Mouse (Mus musculus): Measurements from ENCODE around the gene Arsg. TPM values are rescaled to one million over a fixed set of nuclear protein-coding genes. Genes with fewer than 3 reads are reported as not detected.
A peak's percentile ranks its signal among the peaks of the same experiment; 100 is the strongest.

Gene Arsg
- total and polyA plus RNA-seq, 3 experiments, result 0.79 to 3.3 (median 1.4) TPM

GRCm38 (mm10) chr11:109439829-109440340, 33.3 kb upstream of the Arsg start (continued):
- TF ChIP-seq MAZ (IDR thresholded peaks at IDR 0.05; ENCODE audit: low read depth, low read length) (no peak), SIN3A (IDR thresholded peaks at IDR 0.05; ENCODE audit: low read length) (no peak; the same call in 1 of the 2 replicates), CHD1 (IDR thresholded peaks at IDR 0.05; ENCODE audit: low read depth, low read length) (no peak), HCFC1 (IDR thresholded peaks at IDR 0.05; ENCODE audit: low read depth, low read length) (peak; percentile 77)

- peak overlapping the region in 2 of 3 experiments; percentile 58 to 74 for H3K4me3 ChIP-seq (replicated peaks in 1 of 3; ENCODE audit: low read depth in 2 of 3, low read length in 2 of 3, poor library complexity in 1 of 3)
- no peaks in the 10 kb centered on the region for H3K27me3 ChIP-seq (replicated peaks)
- H3K9me3 ChIP-seq (replicated peaks; ENCODE audit: low read length), result no peaks in the 10 kb centered on the region
- H3K4me2 ChIP-seq (ENCODE audit: insufficient read depth, low read depth, poor library complexity, severe bottlenecking), result peak overlapping the region; percentile 62
- H3K4me1 ChIP-seq (ENCODE audit: control insufficient read depth in 1 of 2, insufficient read depth in 2 of 2), result peaks cover 6 to 32% of the 10 kb centered on the region in 2 experiments
- no peak overlapping the region for H3K27ac ChIP-seq (ENCODE audit: insufficient read depth, low read depth)
- in situ Hi-C loops (cut with MboI; ENCODE audit: low pct_ligation_motif_present, low pct_unique_long_range_greater_than_20kb, low sequenced_read_pairs), result loop anchor here (5.0 to 10.0 kb wide), 2 partner anchors 193 to 414 kb away; no protein-coding TSS in a partner anchor
- no peak for DNase-seq (ENCODE audit: extremely low read depth)
- H3K79me2 ChIP-seq (replicated peaks; ENCODE audit: control insufficient read depth, extremely low read depth, insufficient read depth, poor library complexity, severe bottlenecking), result no peaks in the 10 kb centered on the region
- TF ChIP-seq MAX (IDR thresholded peaks at IDR 0.05; ENCODE audit: low read length), result peak; percentile 39; the same call in 1 of the 2 replicates
- 0 out of 2 replicates have a peak, but pooled peaks have one; percentile 30 for TF ChIP-seq MEF2A (IDR thresholded peaks at IDR 0.05; ENCODE audit: borderline replicate concordance, low read depth, low read length)
- no peak; the same call in 1 of the 2 replicates for TF ChIP-seq SIN3A (IDR thresholded peaks at IDR 0.05; ENCODE audit: low read length)
- TF ChIP-seq KAT2A (IDR thresholded peaks at IDR 0.05; ENCODE audit: insufficient replicate concordance, low read length), result 0 out of 2 replicates have a peak, but pooled peaks have one; percentile 44
- TF ChIP-seq PAX5 (IDR thresholded peaks at IDR 0.05; ENCODE audit: low read length), result no peak
- TF ChIP-seq ELF1 (IDR thresholded peaks at IDR 0.05; ENCODE audit: low read depth, low read length), result no peak
- peak; percentile 49; the same call in 1 of the 2 replicates for TF ChIP-seq MXI1 (IDR thresholded peaks at IDR 0.05; ENCODE audit: low read depth, low read length)
- no peak for TF ChIP-seq E2F4 (IDR thresholded peaks at IDR 0.05; ENCODE audit: insufficient replicate concordance, low read depth, low read length)
- TF ChIP-seq GABPA (IDR thresholded peaks at IDR 0.05; ENCODE audit: insufficient replicate concordance, low read depth, low read length), result no peak
- no peak for TF ChIP-seq MAZ (IDR thresholded peaks at IDR 0.05; ENCODE audit: low read depth, low read length)
- no peak overlapping the region for H3K9ac ChIP-seq (ENCODE audit: insufficient read depth, low read depth)
- dilution Hi-C loops (cut with MboI; ENCODE audit: extremely low pct_ligation_motif_present, extremely low pct_unique_long_range_greater_than_20kb, low sequenced_read_pairs), result no loop called here
- H3K36me3 ChIP-seq (replicated peaks in 1 of 2; ENCODE audit: control insufficient read depth in 1 of 2, insufficient read depth in 1 of 2, low read length in 1 of 2), result peaks cover 3 to 23% of the 10 kb centered on the region in 2 experiments
Measured at GRCm38 (mm10) chr11:109440641-109441040, 32.5 kb upstream of the Arsg start.

- peak; percentile 76 for DNase-seq (ENCODE audit: extremely low read depth)
- Histone ChIP-seq H3K27ac (ENCODE audit: insufficient read depth, low read depth) (no peak overlapping the region), H3K4me1 (ENCODE audit: control insufficient read depth in 1 of 2, insufficient read depth in 2 of 2) (peaks cover 6 to 34% of the 10 kb centered on the region in 2 experiments), H3K36me3 (replicated peaks in 1 of 2; ENCODE audit: control insufficient read depth in 1 of 2, insufficient read depth in 1 of 2, low read length in 1 of 2) (peaks cover 3 to 18% of the 10 kb centered on the region in 2 experiments), H3K27me3 (replicated peaks) (no peaks in the 10 kb centered on the region), H3K4me3 (replicated peaks in 1 of 3; ENCODE audit: low read depth in 2 of 3, low read length in 2 of 3, poor library complexity in 1 of 3) (no peak overlapping the region), H3K79me2 (replicated peaks; ENCODE audit: control insufficient read depth, extremely low read depth, insufficient read depth, poor library complexity, severe bottlenecking) (no peaks in the 10 kb centered on the region), H3K9me3 (replicated peaks; ENCODE audit: low read length) (no peaks in the 10 kb centered on the region), H3K4me2 (ENCODE audit: insufficient read depth, low read depth, poor library complexity, severe bottlenecking) (no peak overlapping the region), H3K9ac (ENCODE audit: insufficient read depth, low read depth) (no peak overlapping the region)
- dilution Hi-C loops (cut with MboI; ENCODE audit: extremely low pct_ligation_motif_present, extremely low pct_unique_long_range_greater_than_20kb, low sequenced_read_pairs) (no loop called here), in situ Hi-C loops (cut with MboI; ENCODE audit: low pct_ligation_motif_present, low pct_unique_long_range_greater_than_20kb, low sequenced_read_pairs) (loop anchor here (5.0 to 10.0 kb wide), 2 partner anchors 194 to 414 kb away; no protein-coding TSS in a partner anchor)
- TF ChIP-seq ETS1 (conservative IDR thresholded peaks at IDR 0.05; ENCODE audit: low read depth, low read length), result no peak
- no peak for TF ChIP-seq GABPA (IDR thresholded peaks at IDR 0.05; ENCODE audit: insufficient replicate concordance, low read depth, low read length)
- TF ChIP-seq ZC3H11A (IDR thresholded peaks at IDR 0.05; ENCODE audit: low read depth, low read length), result peak; percentile 97
- no peak for TF ChIP-seq E2F4 (IDR thresholded peaks at IDR 0.05; ENCODE audit: insufficient replicate concordance, low read depth, low read length)
- peak; percentile 46 for TF ChIP-seq IRF4 (IDR thresholded peaks at IDR 0.05; ENCODE audit: low read depth, low read length)
- no peak for TF ChIP-seq POLR2A (IDR thresholded peaks at IDR 0.05; ENCODE audit: low read depth, low read length)
- peak; percentile 59 for TF ChIP-seq MAX (IDR thresholded peaks at IDR 0.05; ENCODE audit: low read length)
- no peak for TF ChIP-seq USF1 (IDR thresholded peaks at IDR 0.05; ENCODE audit: low read depth, low read length)
- TF ChIP-seq MYC (IDR thresholded peaks at IDR 0.05; ENCODE audit: low read depth, low read length), result peak; percentile 54; the same call in 1 of the 2 replicates
- no peak for TF ChIP-seq USF2 (conservative IDR thresholded peaks at IDR 0.05; ENCODE audit: low read depth, low read length)
- peak; percentile 79 to 97 for TF ChIP-seq CTCF (conservative IDR thresholded peaks at IDR 0.05 in 1 of 2, IDR thresholded peaks at IDR 0.05 in 1 of 2; ENCODE audit: low read depth in 2 of 2, low read length in 2 of 2)
- no peak for TF ChIP-seq PAX5 (IDR thresholded peaks at IDR 0.05; ENCODE audit: low read length)
- peak; percentile 98 for TF ChIP-seq SMC3 (IDR thresholded peaks at IDR 0.05; ENCODE audit: low read depth, low read length)
- TF ChIP-seq CHD2 (IDR thresholded peaks at IDR 0.05; ENCODE audit: low read length), result no peak
- TF ChIP-seq HCFC1 (IDR thresholded peaks at IDR 0.05; ENCODE audit: low read depth, low read length), result no peak
- TF ChIP-seq MAFK (IDR thresholded peaks at IDR 0.05; ENCODE audit: insufficient replicate concordance, low read length), result no peak
- TF ChIP-seq TCF12 (IDR thresholded peaks at IDR 0.05; ENCODE audit: low read depth, low read length), result 0 out of 2 replicates have a peak, but pooled peaks have one; percentile 24
- no peak for TF ChIP-seq ZKSCAN1 (IDR thresholded peaks at IDR 0.05; ENCODE audit: borderline replicate concordance, low read depth, low read length)
- no peak for TF ChIP-seq CHD1 (IDR thresholded peaks at IDR 0.05; ENCODE audit: low read depth, low read length)
- no peak; the same call in 1 of the 2 replicates for TF ChIP-seq JUND (conservative IDR thresholded peaks at IDR 0.05; ENCODE audit: low read depth, low read length)
- TF ChIP-seq KAT2A (IDR thresholded peaks at IDR 0.05; ENCODE audit: insufficient replicate concordance, low read length), result no peak
- TF ChIP-seq EP300 (IDR thresholded peaks at IDR 0.05; ENCODE audit: low read length), result no peak
- TF ChIP-seq MXI1 (IDR thresholded peaks at IDR 0.05; ENCODE audit: low read depth, low read length), result no peak
Measured at GRCm38 (mm10) chr11:109441119-109441518, 32.1 kb upstream of the Arsg start.

Measured in CH12.LX (cell line).